Mouse (Mus musculus): ENCODE results near the gene Nars2.
"Not testable (repeated sequence)": the region's sequence is repeated elsewhere in the genome, so short reads cannot be mapped to it uniquely, and the experiment has no call there.

The Nars2 gene

DNA sequence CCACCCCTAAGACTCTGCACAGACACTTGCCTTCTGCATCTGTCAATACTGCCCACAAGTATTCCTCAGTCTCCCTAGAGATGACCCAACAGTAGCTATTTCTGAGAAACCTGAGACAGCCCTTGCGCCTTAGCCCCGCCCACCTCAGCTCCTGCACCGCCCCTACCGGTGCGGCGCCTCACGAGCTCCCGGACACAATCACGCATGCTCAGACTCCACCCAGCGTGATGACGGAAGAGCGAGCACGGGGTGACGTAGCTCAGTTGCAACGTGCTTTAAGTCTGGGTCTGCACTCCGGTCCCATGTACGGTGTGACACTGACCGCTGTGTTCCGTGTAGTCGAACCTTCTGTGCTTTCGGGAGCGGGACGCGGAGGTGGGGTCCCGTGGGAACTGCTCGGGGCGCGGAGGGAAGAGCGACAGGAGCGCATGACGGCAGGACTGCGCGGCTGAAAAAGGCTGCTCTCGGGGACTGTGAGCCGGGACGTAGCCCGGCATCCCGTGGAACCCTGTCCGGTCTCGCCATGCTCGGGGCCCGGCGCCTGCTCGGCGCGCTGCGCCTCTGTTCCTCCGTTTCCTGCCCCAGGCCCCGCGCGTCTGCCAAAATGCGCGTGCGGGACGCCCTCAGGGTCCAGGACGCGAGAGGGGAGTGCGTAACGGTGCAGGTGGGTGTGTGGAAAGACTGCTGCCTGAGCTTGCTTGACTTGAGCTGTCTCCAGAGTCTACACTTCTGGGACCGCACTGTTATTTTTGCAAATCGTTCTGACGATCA lies at the start of gene Nars2:
TSS of gene Nars2 (plus strand) at position 225 of the 771 bp plus-strand sequence.
- DNase-seq (ENCODE audit: low read depth, low spot score): peak; percentile 99

DNA sequence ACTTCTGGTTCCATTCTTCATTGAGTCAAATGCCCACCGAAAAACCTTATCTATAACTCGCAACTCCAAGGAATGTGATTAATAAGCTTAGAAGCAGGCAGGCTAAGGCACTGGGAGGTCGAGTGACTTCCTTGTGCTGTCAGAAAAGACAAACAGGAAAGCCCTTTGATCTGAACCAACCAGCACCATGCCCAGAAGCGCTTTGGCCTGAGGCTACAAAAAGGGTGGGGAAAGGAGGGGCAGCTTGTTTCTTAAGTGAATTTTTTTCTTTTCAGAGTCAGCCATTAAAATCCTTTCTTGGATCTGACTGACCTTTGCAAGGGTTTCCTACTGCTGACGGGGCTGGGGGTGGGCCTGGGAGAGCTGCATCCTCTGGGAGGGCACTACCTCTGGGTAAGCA lies 49.1 kb upstream of the Nars2 start:
- DNase-seq (ENCODE audit: low read depth, low spot score): peak; percentile 64

DNA sequence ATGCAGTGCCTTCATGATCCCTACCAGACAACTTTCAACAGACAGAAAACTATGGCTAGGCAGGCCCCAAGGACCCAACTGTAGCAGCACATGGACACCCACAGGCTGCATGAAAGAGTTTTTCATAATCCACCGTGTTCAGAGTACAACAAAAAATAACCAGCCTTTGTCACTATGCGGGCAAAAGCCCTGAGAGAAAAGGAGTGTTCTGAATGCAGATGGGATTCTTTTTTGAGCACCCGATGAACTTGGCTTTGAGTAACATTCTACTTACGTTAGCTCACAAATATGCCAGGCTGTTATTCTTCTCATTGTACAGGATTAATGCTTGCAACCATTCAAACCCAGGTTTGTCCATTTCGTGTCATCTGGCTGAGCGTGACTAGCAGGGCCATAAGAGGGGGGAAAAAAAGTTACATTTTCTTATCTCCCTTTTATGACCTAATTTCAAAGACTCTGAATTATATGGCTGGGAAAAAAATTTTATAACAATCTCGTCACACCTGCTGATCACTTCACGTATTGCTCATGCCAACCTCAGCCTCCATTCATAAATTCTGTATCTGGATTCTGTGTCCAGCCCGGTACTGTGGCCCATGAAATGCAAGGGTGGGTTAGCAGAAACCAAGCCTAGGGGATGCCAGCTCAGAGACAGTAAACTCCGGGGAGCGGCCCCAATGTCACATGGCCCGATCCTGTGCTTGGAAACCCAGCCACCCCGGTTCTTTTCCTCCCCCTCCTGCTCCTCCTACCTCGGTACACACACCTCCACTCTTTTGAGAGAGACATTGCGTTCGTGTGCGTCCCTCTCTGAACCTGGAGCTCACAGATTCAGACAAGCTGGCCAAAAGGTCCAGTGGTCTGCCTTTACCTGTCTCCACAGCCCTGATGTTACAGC lies 48.0 kb upstream of the Nars2 start:
- DNase-seq (ENCODE audit: low read depth, low spot score): no peak

DNA sequence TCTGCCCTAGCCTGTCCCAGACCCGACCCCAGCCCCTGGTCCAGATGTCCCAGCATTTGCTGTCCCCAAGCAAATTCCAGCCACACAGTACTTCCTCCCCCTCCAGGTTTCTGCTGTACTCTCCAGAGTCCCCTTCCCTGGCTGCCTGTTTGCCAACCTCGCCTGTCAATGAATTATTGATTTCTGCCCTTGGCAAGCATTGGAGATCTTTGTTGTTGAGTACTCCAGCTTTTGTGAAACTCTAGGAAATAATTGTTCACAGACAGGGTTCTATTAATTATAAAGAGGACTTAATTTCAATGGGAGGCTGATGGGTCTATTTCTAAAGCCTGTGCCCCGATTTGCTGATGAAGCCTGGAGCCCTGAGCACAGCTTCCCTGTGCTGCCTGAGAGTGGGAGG lies 46.9 kb upstream of the Nars2 start:
- no peak for DNase-seq (ENCODE audit: low read depth, low spot score)

DNA sequence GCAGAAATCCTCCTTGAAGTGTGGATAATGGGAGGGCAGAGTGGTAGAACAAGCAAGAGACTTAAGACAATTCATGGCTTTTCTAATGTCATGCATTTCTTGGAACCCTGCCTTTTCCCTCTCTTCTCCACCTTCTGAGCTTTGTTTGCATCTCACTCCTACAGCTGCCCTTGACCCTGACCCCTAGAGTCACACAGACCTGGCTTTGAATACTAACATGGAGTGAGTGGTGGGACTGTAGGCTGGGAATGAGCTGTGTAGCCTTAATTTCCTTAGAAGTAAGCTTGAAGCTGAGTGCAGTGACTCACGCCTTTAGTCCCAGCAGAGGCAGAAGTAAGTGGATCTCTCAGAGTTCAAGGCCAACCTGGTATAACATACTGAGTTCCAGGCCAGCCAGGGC lies 46.4 kb upstream of the Nars2 start:
- peak; percentile 35 for DNase-seq (ENCODE audit: low read depth, low spot score)

DNA sequence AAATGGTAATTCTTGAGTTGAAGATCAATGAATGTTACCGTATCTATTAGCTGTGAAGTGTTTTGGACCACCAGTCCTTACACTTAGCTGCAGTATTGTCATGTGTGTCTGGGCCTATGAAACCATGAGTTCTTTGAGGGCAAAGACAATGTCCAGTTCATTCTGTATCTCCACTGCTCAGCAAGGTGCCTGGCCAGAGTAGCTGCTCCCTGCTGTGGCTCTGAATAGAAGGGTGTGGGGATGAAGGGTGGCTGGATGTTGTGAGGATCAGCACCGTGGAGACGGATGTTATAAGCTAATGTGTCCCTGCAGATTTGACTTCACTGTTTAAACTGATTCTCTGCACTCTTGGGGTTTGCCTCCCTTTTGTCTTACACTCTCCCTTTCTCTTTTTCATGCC lies 45.9 kb upstream of the Nars2 start:
- DNase-seq (ENCODE audit: low read depth, low spot score): peak; percentile 37

DNA sequence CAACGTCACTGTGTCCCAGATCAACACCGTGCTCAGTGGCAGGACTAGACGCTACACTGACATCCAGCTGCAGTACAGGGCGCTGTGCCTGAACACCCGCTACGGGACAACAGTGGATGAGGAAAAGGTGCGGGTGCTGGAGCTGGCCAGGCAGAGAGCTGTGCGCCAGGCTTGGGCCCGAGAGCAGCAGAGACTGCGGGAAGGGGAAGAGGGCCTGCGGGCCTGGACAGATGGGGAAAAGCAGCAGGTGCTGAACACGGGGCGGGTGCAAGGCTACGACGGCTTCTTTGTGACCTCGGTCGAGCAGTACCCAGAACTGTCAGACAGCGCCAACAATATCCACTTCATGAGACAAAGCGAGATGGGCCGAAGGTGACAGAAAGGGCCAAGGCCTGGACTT lies 45.1 kb upstream of the Nars2 start:
- peak; percentile 21 for DNase-seq (ENCODE audit: low read depth, low spot score)

DNA sequence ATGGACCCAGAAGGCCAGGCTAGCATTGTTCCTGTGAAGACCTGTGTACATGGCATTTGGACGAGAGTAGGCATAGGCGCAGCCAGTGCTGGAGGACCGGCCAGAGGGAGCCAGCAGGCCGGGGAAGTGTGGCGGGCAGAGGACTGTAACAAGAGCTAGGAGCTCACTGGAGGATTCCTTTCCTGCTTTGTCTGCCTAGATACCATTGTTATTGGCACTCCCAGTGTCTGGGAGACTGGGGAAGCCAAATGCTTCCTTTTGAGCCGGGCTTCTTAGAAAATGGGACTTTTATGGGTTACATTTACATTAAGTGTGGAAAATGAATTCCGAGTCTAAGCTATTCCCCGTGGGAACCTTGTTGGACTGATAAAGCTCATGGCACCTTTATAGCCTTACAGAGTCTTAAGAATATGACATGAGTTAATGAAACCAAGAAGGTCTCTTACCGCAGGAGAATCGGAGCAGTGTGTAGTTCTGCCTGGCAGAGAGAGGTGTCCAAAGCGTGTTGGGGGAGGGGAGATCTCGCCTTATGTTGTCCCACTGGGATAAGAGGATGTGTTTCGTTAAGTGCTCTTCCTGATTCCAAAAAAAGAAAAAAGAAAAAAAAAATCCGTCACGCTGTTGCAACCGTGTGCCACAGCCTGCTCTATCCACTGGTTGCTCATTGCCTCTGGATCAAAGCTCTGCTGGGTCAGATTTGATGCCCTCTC lies 43.2 kb upstream of the Nars2 start:
- no peak for DNase-seq (ENCODE audit: low read depth, low spot score)

DNA sequence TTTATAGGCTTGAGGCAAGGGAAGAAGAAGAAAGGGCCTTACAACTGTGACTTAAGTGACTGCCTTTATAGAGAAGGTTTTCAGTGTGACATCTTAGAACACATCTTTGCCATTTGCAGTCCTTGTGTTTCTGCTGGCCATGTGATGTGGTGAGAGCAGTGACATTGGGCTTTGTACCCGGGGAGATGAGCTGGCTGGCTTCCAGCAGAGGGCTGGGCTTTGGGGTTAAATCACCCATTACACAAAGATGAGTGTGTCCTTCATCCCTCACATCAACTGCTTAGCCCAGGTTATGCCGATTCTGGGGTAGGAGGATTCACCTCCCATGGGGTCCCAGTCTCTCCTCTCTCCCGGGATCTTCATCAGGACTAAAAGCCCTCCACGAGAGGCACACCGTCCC lies 41.4 kb upstream of the Nars2 start:
- DNase-seq (ENCODE audit: low read depth, low spot score): no peak

DNA sequence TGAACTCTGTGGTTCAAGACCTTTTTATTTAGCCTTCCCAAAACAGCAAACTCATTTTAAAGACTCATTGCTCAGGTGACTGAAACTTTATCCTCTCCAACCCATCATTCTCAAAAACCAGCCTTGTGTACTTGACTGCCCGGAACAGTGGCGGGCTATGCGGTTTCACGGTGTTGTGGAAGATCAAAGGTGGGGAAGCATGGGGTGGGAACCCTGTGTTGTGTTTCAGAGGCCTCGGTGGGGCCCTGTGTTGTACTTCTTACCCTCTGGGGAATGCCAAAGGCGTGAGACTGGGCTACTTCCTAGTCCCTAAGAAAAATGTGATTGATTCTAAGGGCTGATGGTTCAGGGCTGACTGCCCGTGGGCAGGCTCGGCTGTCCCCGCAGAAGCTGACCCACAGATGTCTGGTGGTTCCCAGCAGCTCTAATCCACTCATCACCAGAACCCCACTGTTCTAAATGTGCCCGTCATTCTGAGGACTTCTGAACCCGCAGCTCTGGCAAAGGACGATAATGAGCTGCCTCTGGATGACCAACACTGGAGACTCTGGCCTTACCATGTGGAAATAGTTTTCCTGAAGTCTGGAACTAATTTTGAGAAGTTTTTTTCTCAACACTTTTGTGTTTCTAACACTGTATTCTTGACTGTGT lies 40.9 kb upstream of the Nars2 start:
- DNase-seq (ENCODE audit: low read depth, low spot score): no peak

DNA sequence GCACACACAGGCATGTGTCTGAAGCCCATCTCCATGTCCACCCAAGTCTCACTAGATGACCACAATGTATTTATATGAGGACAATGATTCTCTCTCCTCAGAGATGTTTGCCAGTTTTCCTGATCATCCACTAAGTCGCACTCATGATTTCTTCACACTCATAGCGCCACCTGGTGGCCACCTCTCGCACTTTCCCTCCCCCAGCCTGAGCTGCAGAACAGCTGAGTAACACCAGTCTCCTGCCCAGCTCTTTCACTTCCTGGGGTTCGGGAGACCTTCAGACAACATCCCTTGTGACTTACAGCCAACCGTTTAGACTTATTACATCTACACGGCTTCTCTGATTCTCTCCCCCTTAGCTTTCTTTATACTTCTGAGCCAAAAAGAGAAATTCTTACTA lies 37.3 kb upstream of the Nars2 start:
- peak; percentile 67 for DNase-seq (ENCODE audit: low read depth, low spot score)

DNA sequence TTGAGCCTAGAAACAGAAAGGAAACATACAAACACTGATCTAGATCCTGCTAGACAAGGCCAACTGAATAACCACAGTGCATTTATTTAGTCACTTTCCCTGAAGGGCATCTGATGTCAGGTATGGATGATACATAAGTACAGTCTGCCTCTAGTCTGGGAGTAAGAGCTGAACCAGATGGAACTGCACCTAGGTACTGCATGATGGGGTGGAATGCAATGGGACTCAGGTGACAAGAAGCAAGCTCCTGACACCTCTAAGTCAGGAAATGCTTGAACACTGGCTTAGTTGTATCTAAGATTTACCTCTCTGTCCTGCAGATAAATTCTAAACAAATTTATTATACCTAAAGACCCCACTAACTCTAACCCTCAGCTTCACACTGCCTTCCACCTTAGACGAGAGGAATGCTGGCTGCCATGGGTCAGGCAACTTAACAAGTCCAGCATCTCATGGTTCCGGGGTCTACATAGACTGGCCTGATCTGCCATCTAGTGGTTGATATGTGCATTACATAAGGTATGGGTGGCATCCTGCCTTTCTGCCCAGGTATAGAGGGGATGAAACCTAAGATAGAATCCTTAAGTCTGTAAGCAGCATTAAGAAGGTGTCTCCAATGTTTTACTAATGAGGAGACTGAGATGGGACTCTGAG lies 35.7 kb upstream of the Nars2 start:
- DNase-seq (ENCODE audit: low read depth, low spot score): peak; percentile 78

DNA sequence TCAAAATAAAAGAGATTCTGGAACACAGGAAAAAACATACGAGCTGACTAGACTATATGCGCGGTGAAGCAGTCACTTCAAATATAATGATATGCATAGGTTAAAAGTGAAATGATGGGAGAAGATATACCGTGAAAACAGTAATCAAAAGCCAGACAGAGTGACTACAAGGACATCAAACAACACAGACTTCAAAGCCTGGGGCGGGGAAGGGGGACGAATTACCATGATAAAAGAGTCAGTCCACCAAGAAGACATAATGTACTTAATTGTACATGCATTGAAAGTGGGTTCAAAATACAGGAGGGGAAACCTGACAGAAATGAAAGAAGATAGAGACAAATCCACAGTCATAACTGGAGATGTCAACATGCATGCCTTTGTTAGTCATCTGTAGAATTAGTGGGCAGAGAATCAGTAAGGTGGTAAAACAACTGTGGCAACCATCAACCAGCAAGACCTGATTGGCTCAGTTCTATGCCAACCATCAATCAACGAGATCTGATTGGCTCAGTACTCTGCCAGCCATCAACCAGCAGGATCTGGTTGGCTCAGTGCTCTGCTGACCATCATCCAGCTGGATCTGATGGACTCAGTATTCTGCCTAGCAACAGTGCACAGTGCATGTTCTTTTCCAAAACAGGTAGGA lies 30.7 kb upstream of the Nars2 start:
- no peak for DNase-seq (ENCODE audit: low read depth, low spot score)

DNA sequence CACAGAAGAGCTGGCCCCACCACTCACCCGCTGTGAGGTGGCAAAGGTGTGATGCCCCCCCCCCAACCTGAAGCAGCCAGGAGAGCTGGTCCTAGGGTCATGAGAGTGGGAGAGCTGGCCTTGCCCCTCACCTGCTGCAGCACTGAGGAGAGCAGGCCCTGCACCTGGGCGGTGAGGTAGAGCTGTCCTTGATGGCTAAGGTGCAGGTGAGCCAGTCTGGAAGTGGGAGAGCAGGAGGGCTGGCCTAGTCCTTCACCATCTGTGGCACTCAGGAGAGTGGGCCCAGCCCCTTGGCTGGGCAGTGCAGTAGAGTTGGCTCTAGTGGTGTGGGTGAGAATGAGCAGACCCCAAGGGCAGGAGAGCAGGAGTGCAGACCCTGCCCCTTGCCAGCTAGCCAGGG lies 28.4 kb upstream of the Nars2 start:
- DNase-seq (ENCODE audit: low read depth, low spot score): no peak

DNA sequence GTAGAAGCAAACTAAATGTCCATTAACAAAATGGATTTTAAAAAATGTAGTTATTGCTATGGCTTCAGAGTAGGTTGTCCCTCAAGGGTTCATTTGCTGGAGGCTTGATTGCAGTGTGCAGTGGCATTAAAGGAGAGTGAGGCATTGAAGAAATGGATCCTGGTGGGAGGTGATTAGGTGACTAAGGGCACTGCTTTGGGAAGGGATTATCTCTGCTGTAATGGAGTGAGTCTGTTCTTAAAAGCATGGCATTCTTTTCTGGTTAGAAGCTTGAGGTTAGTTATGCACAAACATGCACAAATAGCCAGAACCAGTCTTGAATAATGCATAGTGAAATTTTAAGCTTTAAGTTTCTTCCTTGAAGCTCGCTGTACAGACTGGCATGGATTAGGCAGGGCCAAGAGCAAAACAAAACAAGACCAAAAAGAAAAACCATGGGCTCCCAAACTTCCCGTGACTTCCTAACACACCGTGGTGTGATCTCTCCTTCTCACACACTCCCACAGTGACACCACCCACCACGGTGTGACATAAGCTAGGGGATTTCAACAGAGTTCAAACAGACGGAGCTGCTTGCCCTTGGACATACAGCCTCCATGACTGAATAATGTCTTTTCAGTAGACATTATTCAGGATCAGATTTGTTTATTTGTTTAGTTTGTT lies 7.5 kb upstream of the Nars2 start:
- no peak for DNase-seq (ENCODE audit: low read depth, low spot score)

DNA sequence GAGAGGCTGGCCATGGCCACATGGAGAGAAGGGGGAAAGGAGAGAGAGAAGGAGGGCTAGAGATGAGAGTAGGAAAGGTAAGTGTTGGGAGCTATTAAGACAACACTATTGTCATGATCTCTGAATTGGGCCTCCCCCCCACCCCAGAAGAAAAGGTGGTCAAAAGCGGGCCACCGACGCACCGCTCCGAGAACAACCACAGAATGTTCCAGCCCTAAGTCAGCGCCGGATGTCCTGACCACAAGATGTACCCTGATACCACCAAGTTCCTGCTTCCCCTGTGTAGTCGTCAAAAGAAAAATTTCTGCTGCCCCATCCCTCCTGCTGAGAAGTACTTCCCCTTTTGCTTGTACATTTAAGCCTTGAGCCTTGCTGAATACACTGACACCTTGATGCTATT lies 4.8 kb upstream of the Nars2 start:
- DNase-seq (ENCODE audit: low read depth, low spot score): not testable (repeated sequence)

DNA sequence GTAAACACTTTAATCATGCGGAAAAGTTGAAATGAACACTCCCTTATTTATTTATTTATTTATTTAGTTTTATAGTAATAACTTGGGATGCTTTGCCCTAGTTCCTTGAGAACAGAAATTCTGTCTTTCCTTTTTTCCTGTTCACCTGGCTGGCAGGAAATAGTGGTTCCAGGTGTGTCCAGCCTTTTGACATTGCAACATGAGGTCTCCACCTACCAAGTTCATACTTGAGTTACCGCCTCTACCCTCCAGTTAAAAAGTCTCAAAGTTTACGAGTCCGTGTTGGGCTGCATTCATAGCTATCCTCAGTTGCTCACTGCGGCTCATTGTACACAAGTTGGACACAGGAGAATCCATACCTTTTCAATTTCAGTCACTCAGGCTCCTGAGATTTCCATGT lies 789 bp downstream of the Nars2 start:
- no peak for DNase-seq (ENCODE audit: low read depth, low spot score)

DNA sequence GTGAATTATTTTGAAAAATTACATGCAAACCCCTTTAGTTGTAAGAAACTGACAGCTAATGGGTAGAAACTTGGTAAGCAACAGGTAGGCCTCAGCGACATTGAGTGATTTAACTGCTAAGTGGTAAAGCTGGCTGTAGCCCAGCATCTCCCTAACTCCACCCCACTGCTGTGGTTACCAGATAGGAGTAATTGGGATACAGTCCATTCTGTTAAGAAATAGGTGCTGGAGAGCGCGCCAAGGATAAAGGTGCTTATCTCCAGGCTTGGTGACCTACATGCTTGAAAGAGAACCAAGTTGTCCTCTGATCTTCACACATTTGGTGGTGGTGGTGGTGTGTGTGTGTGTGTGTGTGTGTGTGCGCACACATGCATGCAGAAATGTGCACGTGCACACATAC lies 7.9 kb downstream of the Nars2 start:
- DNase-seq (ENCODE audit: low read depth, low spot score): no peak

DNA sequence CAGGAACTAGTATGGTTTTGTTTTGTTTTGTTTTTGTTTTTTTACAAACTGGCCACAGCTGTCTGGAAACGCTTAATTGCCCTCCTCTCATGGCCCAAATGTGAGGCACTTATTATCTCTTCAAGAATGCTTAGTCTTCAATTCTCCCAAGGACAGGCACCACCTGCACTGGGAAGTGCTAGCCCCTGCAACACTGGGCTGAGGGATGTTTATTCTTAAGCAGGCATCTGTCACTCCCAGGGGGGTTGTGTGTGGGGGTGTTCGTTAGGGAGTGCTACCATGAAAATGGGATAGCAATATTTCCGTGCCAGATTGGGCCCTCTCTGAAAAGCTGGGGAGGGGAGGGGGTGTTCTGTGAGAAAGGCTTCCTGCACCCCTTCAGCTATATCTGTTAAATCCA lies 15.9 kb downstream of the Nars2 start:
- no peak for DNase-seq (ENCODE audit: low read depth, low spot score)

DNA sequence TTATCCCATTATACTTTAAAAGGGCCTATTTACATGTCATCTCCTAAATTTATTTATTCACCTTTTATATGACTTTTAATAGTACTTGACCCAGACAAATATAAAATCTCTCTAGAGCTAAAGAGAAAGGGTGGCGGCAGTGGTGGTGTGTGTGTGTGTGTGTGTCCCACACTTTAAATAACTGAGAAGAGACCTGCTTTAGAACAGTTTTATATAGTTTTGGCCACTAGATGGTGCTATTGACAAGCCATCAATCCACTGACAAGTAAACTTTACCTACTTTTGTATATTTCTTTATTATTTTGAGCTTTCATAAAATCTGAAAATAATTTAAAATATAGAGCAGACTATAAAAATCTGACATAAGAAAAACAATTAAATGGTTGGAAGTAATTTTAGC lies 19.1 kb downstream of the Nars2 start:
- DNase-seq (ENCODE audit: low read depth, low spot score): peak; percentile 56

Measured in ES-CJ7 (cell line).